Mouse (Mus musculus) CH12.LX (cell line): ENCODE measurements around the gene Dnajb13. TPM values are rescaled to one million over a fixed set of nuclear protein-coding genes. Genes with fewer than 3 reads are reported as not detected.

Experiments used
- DNase-seq: peaks from one replicate; pipeline ENCODE4 v3.0.0-alpha.2; 2013; ENCODE audit errors: extremely low read depth
- H3K27ac ChIP-seq: 2 replicates; pipeline ENCODE4 v1.5.1; 2012; ENCODE audit warnings: low read depth, mild to moderate bottlenecking, control low read depth, moderate library complexity; ENCODE audit not compliant: insufficient read depth
- H3K27me3 ChIP-seq: replicated peaks from 2 replicates; pipeline ENCODE3; 2012; ENCODE audit warnings: inconsistent platforms
- H3K36me3 ChIP-seq, 2 experiments: replicated peaks in 1 of 2; 2 replicates each; pipeline versions ENCODE3 to v1.6.1; 2012; ENCODE audit warnings: inconsistent platforms in 1 of 2, low read length in 1 of 2, mild to moderate bottlenecking in 1 of 2, mixed read lengths in 1 of 2, moderate library complexity in 1 of 2; ENCODE audit not compliant: control insufficient read depth in 1 of 2, insufficient read depth in 1 of 2
- H3K4me1 ChIP-seq, 2 experiments: 2 replicates each; pipeline ENCODE4 v1.6.1; 2012; ENCODE audit warnings: inconsistent platforms in 1 of 2, moderate library complexity in 1 of 2; ENCODE audit not compliant: insufficient read depth in 2 of 2, control insufficient read depth in 1 of 2
- H3K4me2 ChIP-seq: 2 replicates; pipeline ENCODE4 v1.6.1; 2012; ENCODE audit warnings: low read depth, mild to moderate bottlenecking, control low read depth; ENCODE audit not compliant: poor library complexity, insufficient read depth, severe bottlenecking
- H3K4me3 ChIP-seq, 3 experiments: fragments of 150-350 bp in 1 of 3; sonication (generic) in 1 of 3; replicated peaks in 1 of 3; 2 replicates each; pipeline versions ENCODE3 to v1.5.1; 2011 to 2012; ENCODE audit warnings: low read depth in 2 of 3, low read length in 2 of 3, mild to moderate bottlenecking in 2 of 3, moderate library complexity in 2 of 3, control low read depth in 1 of 3, improper control_type of control experiment in 1 of 3, inconsistent platforms in 1 of 3, mixed read lengths in 1 of 3; ENCODE audit not compliant: poor library complexity in 1 of 3
- H3K79me2 ChIP-seq: replicated peaks from 2 replicates; pipeline ENCODE4 v1.6.1; 2012; ENCODE audit warnings: mild to moderate bottlenecking, moderate library complexity; ENCODE audit not compliant: control insufficient read depth, poor library complexity, insufficient read depth, severe bottlenecking; ENCODE audit errors: extremely low read depth
- H3K9ac ChIP-seq: 2 replicates; pipeline ENCODE4 v1.6.1; 2012; ENCODE audit warnings: low read depth, mild to moderate bottlenecking, control low read depth, moderate library complexity; ENCODE audit not compliant: insufficient read depth
- H3K9me3 ChIP-seq: replicated peaks from 2 replicates; pipeline ENCODE3; 2012; ENCODE audit warnings: low read length, inconsistent platforms, mixed read lengths
- BHLHE40 ChIP-seq: IDR thresholded peaks from 2 replicates; pipeline ENCODE4 v1.6.1; 2011; ENCODE audit warnings: mild to moderate bottlenecking, low read depth, low read length, improper control_type of control experiment
- E2F4 ChIP-seq: IDR thresholded peaks from 2 replicates; pipeline ENCODE4 v1.6.1; 2011; ENCODE audit warnings: low read depth, low read length, improper control_type of control experiment; ENCODE audit not compliant: insufficient replicate concordance
- ETS1 ChIP-seq: conservative IDR thresholded peaks from 2 replicates; pipeline ENCODE4 v1.6.1; 2012; ENCODE audit warnings: low read depth, mild to moderate bottlenecking, inconsistent platforms, low read length, improper control_type of control experiment, moderate library complexity
- JUND ChIP-seq: conservative IDR thresholded peaks from 2 replicates; pipeline ENCODE4 v1.6.1; 2011; ENCODE audit warnings: low read depth, low read length, improper control_type of control experiment
- MAZ ChIP-seq: IDR thresholded peaks from 2 replicates; pipeline ENCODE4 v1.6.1; 2012; ENCODE audit warnings: low read depth, mild to moderate bottlenecking, inconsistent platforms, low read length, improper control_type of control experiment, moderate library complexity
- NELFE ChIP-seq: IDR thresholded peaks from 2 replicates; pipeline ENCODE4 v1.6.1; 2011; ENCODE audit warnings: low read depth, low read length, improper control_type of control experiment
- NRF1 ChIP-seq: IDR thresholded peaks from 2 replicates; pipeline ENCODE4 v1.6.1; 2014; ENCODE audit warnings: low read depth, mild to moderate bottlenecking, inconsistent platforms, low read length, improper control_type of control experiment, moderate library complexity
- PAX5 ChIP-seq: IDR thresholded peaks from 2 replicates; pipeline ENCODE4 v1.6.1; 2012; ENCODE audit warnings: low read length, inconsistent platforms, mixed read lengths
- POLR2A ChIP-seq: IDR thresholded peaks from 2 replicates; pipeline ENCODE4 v1.6.1; 2011; ENCODE audit warnings: low read depth, mild to moderate bottlenecking, improper control_type of control experiment, low read length
- RCOR1 ChIP-seq: conservative IDR thresholded peaks from 2 replicates; pipeline ENCODE4 v1.6.1; 2012; ENCODE audit warnings: low read depth, mild to moderate bottlenecking, inconsistent platforms, low read length, improper control_type of control experiment
- SIN3A ChIP-seq: IDR thresholded peaks from 2 replicates; pipeline ENCODE4 v1.6.1; 2012; ENCODE audit warnings: low read length, improper control_type of control experiment, inconsistent platforms
- USF1 ChIP-seq: IDR thresholded peaks from 2 replicates; pipeline ENCODE4 v1.6.1; 2014; ENCODE audit warnings: low read depth, mild to moderate bottlenecking, inconsistent platforms, low read length, improper control_type of control experiment
- USF2 ChIP-seq: conservative IDR thresholded peaks from 2 replicates; pipeline ENCODE4 v1.6.1; 2011; ENCODE audit warnings: low read depth, low read length, improper control_type of control experiment
- ZKSCAN1 ChIP-seq: IDR thresholded peaks from 2 replicates; pipeline ENCODE4 v1.6.1; 2012; ENCODE audit warnings: low read depth, inconsistent platforms, low read length, improper control_type of control experiment, borderline replicate concordance
- dilution Hi-C: fragments of 300-500 bp; cut with MboI; formaldehyde crosslinking; loops from 2 replicates; pipeline ENCODE4 v1.14.3; 2020; ENCODE audit warnings: low sequenced_read_pairs; ENCODE audit not compliant: extremely low pct_unique_long_range_greater_than_20kb, extremely low pct_ligation_motif_present
- in situ Hi-C: fragments of 300-500 bp; cut with MboI; formaldehyde crosslinking; loops from 3 replicates; pipeline ENCODE4 v1.14.3; 2019; ENCODE audit warnings: low sequenced_read_pairs, low pct_ligation_motif_present, low pct_unique_long_range_greater_than_20kb, mixed read lengths
- polyA plus RNA-seq: library from polyadenylated mRNA; unstranded; fragments of >175 nt; gene quantifications from 2 replicates; pipeline ENCODE4 v1.2.1, GENCODE M21; 2012; ENCODE audit warnings: low read depth; ENCODE audit not compliant: insufficient read length
- total RNA-seq, 2 experiments: library from RNA; depleted of rRNA; stranded (reverse); fragments of 300-350 nt in 1 of 2; fragments of >200 nt in 1 of 2; gene quantifications; 2 replicates each; pipeline ENCODE4 v1.2.3; 2012 to 2014

Gene Dnajb13
- total and polyA plus RNA-seq, 3 experiments, result 13.9 to 32.0 (median 15.6) TPM

DNA sequence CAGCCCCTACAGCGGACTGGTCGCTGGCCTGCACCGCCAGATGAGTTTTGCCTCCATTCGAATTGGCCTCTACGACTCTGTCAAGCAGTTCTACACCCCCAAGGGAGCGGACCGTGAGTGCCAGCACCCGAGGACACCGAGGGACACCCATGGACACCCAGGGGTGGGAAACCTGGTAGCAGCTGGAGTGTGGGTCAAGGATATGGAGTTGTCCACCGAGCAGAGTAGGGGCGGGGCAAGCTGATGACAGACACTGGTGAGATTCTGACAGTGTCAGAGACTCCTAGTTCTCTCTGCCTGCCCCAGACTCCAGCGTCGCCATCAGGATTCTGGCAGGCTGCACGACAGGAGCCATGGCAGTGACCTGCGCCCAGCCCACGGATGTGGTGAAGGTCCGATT lies 34.6 kb downstream of the Dnajb13 start:
- Histone ChIP-seq H3K4me3 (no peak overlapping the region), H3K27me3 (no peaks in the 10 kb centered on the region), H3K36me3 (no peaks in the 10 kb centered on the region), H3K4me1 (peaks cover 14 to 15% of the 10 kb centered on the region in 2 experiments), H3K27ac (no peak overlapping the region), H3K4me2 (no peak overlapping the region), H3K9ac (no peak overlapping the region), H3K9me3 (no peaks in the 10 kb centered on the region), H3K79me2 (no peaks in the 10 kb centered on the region)
- dilution Hi-C loops, result no loop called here
- in situ Hi-C loops, result no loop called here
- DNase-seq, result no peak
- no peak for TF ChIP-seq ZKSCAN1
- no peak for TF ChIP-seq E2F4

DNA sequence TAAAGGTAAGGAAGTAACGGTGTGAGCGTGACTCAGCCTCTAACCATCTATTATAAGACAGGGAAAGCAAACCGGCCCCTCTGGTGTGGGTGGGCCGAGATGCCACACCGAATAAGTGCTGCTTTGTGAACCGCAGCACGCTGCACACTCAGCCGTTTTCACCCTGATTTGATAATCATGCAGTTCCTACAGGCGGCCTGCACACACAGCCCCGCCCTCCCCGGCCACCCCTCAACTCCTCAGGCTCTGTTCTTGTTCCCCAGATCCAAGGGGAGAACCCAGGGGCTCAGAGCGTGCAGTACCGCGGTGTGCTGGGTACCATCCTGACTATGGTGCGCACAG lies 35.0 kb downstream of the Dnajb13 start:
- no peak overlapping the region for H3K4me2 ChIP-seq
- H3K4me1 ChIP-seq, result peaks cover 14 to 15% of the 10 kb centered on the region in 2 experiments
- dilution Hi-C loops, result no loop called here
- H3K36me3 ChIP-seq, result no peaks in the 10 kb centered on the region
- no peak for DNase-seq
- no peak for TF ChIP-seq PAX5
- TF ChIP-seq NELFE, result no peak
- TF ChIP-seq SIN3A, result no peak
- TF ChIP-seq USF2, result no peak
- TF ChIP-seq NRF1, result no peak
- TF ChIP-seq JUND, result no peak
- TF ChIP-seq E2F4, result no peak
- TF ChIP-seq MAZ, result no peak
- no peak for TF ChIP-seq USF1
- no peak for TF ChIP-seq ETS1
- TF ChIP-seq RCOR1, result no peak
- TF ChIP-seq BHLHE40, result no peak
- TF ChIP-seq POLR2A, result no peak
- TF ChIP-seq, all 38 proteins: peak for 0
- Histone ChIP-seq H3K9me3 (no peaks in the 10 kb centered on the region), H3K79me2 (no peaks in the 10 kb centered on the region), H3K27ac (no peak overlapping the region), H3K9ac (no peak overlapping the region), H3K27me3 (no peaks in the 10 kb centered on the region), H3K4me3 (no peak overlapping the region)
- in situ Hi-C loops, result no loop called here

DNA sequence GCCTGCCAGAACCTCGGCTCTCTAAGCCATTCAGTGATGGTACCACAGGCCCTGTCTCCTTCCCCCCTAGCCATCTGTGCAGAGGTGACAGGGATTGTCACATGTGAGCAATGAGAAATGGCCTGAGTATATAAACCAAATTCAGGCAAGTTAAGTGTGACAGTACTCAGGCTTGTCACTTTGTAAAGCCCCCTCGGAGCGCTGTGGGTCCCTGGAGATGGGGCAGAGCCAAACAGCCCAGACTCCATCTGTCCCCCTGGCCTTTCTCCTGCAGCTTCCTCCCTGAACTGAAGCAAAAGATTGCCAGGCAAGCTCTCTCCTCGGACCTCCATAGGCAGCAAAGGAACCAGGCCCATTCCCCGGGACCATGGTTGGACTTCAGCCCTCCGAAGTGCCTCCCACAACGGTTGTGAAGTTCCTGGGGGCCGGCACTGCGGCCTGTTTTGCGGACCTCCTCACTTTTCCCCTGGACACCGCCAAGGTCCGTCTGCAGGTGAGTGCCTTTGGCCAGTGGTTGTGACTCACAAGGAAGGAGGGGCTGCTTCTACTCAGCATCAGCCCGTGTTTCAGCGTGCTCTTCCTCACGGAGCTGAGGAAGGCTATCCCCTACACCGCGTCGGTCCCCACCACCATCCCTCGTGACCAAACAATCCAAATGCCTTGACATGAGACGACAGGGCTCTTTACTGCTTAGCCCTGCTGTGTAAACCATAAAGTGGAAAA lies 35.5 kb downstream of the Dnajb13 start:
- Histone ChIP-seq H3K9me3 (no peaks in the 10 kb centered on the region), H3K4me2 (no peak overlapping the region), H3K4me1 (peaks cover 14 to 15% of the 10 kb centered on the region in 2 experiments), H3K27ac (no peak overlapping the region), H3K9ac (no peak overlapping the region), H3K36me3 (no peaks in the 10 kb centered on the region), H3K27me3 (no peaks in the 10 kb centered on the region), H3K4me3 (no peak overlapping the region), H3K79me2 (no peaks in the 10 kb centered on the region)
- no peak for TF ChIP-seq NRF1
- dilution Hi-C loops (no loop called here), in situ Hi-C loops (no loop called here)
- no peak for DNase-seq
